Mouse (Mus musculus) retina, postnatal 7 days (tissue): ENCODE results near the gene Usp22.
A peak's percentile ranks its signal among the peaks of the same experiment; 100 is the strongest.
"Not testable (repeated sequence)": the region's sequence is repeated elsewhere in the genome, so short reads cannot be mapped to it uniquely, and the experiment has no call there.

Experiments
- DNase-seq: peaks from one replicate; pipeline ENCODE4 v3.0.0-alpha.2; 2012; ENCODE audit warnings: low read depth, low spot score

The Usp22 gene

GRCm38 (mm10) chr11:61190776-61191175, 15.9 kb upstream of the Usp22 start:
- no peak for DNase-seq

GRCm38 (mm10) chr11:61183820-61184219, 9.0 kb upstream of the Usp22 start:
- no peak for DNase-seq

GRCm38 (mm10) chr11:61181624-61182023, 6.8 kb upstream of the Usp22 start:
- no peak for DNase-seq

- no peak for DNase-seq
Observed at GRCm38 (mm10) chr11:61180361-61180760, 5.5 kb upstream of the Usp22 start.

GRCm38 (mm10) chr11:61176321-61176720, 1.5 kb upstream of the Usp22 start:
- no peak for DNase-seq

GRCm38 (mm10) chr11:61175778-61176177, 923 bp upstream of the Usp22 start:
- no peak for DNase-seq

GRCm38 (mm10) chr11:61174291-61174820, 499 bp downstream of the Usp22 start:
- peak; percentile 65 for DNase-seq

GRCm38 (mm10) chr11:61173477-61173876, 1.4 kb downstream of the Usp22 start:
- DNase-seq, result not testable (repeated sequence)

GRCm38 (mm10) chr11:61170184-61170583, 4.7 kb downstream of the Usp22 start:
- DNase-seq, result no peak

GRCm38 (mm10) chr11:61164881-61165280, 10.0 kb downstream of the Usp22 start:
- no peak for DNase-seq

GRCm38 (mm10) chr11:61164366-61164765, 10.5 kb downstream of the Usp22 start:
- DNase-seq, result no peak

GRCm38 (mm10) chr11:61163341-61163740, 11.5 kb downstream of the Usp22 start:
- no peak for DNase-seq

GRCm38 (mm10) chr11:61162776-61163175, 12.1 kb downstream of the Usp22 start:
- DNase-seq, result no peak

- DNase-seq, result no peak
Observed at GRCm38 (mm10) chr11:61161121-61161520, 13.7 kb downstream of the Usp22 start.

- no peak for DNase-seq
Observed at GRCm38 (mm10) chr11:61159796-61160732, 14.8 kb downstream of the Usp22 start.

- DNase-seq, result no peak
Observed at GRCm38 (mm10) chr11:61158141-61158540, 16.7 kb downstream of the Usp22 start.

- no peak for DNase-seq
Observed at GRCm38 (mm10) chr11:61155727-61156126, 19.1 kb downstream of the Usp22 start.

GRCm38 (mm10) chr11:61150233-61151001, 24.4 kb downstream of the Usp22 start:
- no peak for DNase-seq

- peak; percentile 21 for DNase-seq
Observed at GRCm38 (mm10) chr11:61147300-61147683, 27.6 kb downstream of the Usp22 start.

- peak; percentile 28 for DNase-seq
Observed at GRCm38 (mm10) chr11:61146645-61147299, 28.1 kb downstream of the Usp22 start.

GRCm38 (mm10) chr11:61145551-61145950, 29.3 kb downstream of the Usp22 start:
- DNase-seq, result no peak
